Mouse (Mus musculus) lung, postnatal 10 days (tissue): ENCODE results near the gene Cux1.
"Not testable (repeated sequence)": the region's sequence is repeated elsewhere in the genome, so short reads cannot be mapped to it uniquely, and the experiment has no call there.

Experiments
- DNase-seq: peaks from one replicate; pipeline ENCODE4 v3.0.0; 2021

The Cux1 gene

GRCm38 (mm10) chr5:136499316-136499715 lies 68.0 kb downstream of the Cux1 start:
- DNase-seq, result no peak

GRCm38 (mm10) chr5:136498741-136499140 lies 68.5 kb downstream of the Cux1 start:
- DNase-seq, result no peak

- DNase-seq, result no peak
These were observed 70.0 kb downstream of the Cux1 start for GRCm38 (mm10) chr5:136497301-136497700.

GRCm38 (mm10) chr5:136495581-136495980 lies 71.7 kb downstream of the Cux1 start:
- DNase-seq, result no peak

- DNase-seq, result no peak
These were observed 72.4 kb downstream of the Cux1 start for GRCm38 (mm10) chr5:136494927-136495326.

GRCm38 (mm10) chr5:136494288-136494687 lies 73.0 kb downstream of the Cux1 start:
- DNase-seq, result no peak

GRCm38 (mm10) chr5:136489450-136489849 lies 77.8 kb downstream of the Cux1 start:
- no peak for DNase-seq

GRCm38 (mm10) chr5:136488721-136489120 lies 78.6 kb downstream of the Cux1 start:
- no peak for DNase-seq

- no peak for DNase-seq
These were observed 79.1 kb downstream of the Cux1 start for GRCm38 (mm10) chr5:136488223-136488622.

GRCm38 (mm10) chr5:136487397-136488093 lies 79.7 kb downstream of the Cux1 start:
- no peak for DNase-seq

GRCm38 (mm10) chr5:136486401-136486800 lies 80.9 kb downstream of the Cux1 start:
- no peak for DNase-seq

GRCm38 (mm10) chr5:136485397-136485796 lies 81.9 kb downstream of the Cux1 start:
- no peak for DNase-seq

GRCm38 (mm10) chr5:136482434-136482833 lies 84.9 kb downstream of the Cux1 start:
- no peak for DNase-seq

- no peak for DNase-seq
These were observed 86.7 kb downstream of the Cux1 start for GRCm38 (mm10) chr5:136480541-136480940.

- no peak for DNase-seq
These were observed 87.5 kb downstream of the Cux1 start for GRCm38 (mm10) chr5:136479801-136480200.

GRCm38 (mm10) chr5:136479024-136479763 lies 88.1 kb downstream of the Cux1 start:
- no peak for DNase-seq

GRCm38 (mm10) chr5:136476272-136476671 lies 91.0 kb downstream of the Cux1 start:
- no peak for DNase-seq

- no peak for DNase-seq
These were observed 92.1 kb downstream of the Cux1 start for GRCm38 (mm10) chr5:136475161-136475560.

GRCm38 (mm10) chr5:136474086-136474485 lies 93.2 kb downstream of the Cux1 start:
- DNase-seq, result no peak

- DNase-seq, result no peak
These were observed 94.0 kb downstream of the Cux1 start for GRCm38 (mm10) chr5:136473337-136473736.

- DNase-seq, result no peak
These were observed 94.4 kb downstream of the Cux1 start for GRCm38 (mm10) chr5:136472846-136473245.

- DNase-seq, result not testable (repeated sequence)
These were observed 96.1 kb downstream of the Cux1 start for GRCm38 (mm10) chr5:136470985-136471735.

- DNase-seq, result no peak
These were observed 98.0 kb downstream of the Cux1 start for GRCm38 (mm10) chr5:136469301-136469700.
